Mouse (Mus musculus) olfactory bulb, adult 2 months (tissue): ENCODE results near the gene Slc9a2. TPM values are rescaled to one million over a fixed set of nuclear protein-coding genes. Genes with fewer than 3 reads are reported as not detected.

Experiments used
- H3K27ac ChIP-seq: fragments of 200-500 bp; 2 replicates; pipeline ENCODE4 v1.5.1; 2012; ENCODE audit warnings: low read depth, low read length; ENCODE audit not compliant: insufficient read depth
- H3K4me1 ChIP-seq: fragments of 200-500 bp; 2 replicates; pipeline ENCODE4 v1.6.1; 2012; ENCODE audit warnings: low read length; ENCODE audit not compliant: control insufficient read depth, insufficient read depth
- H3K4me3 ChIP-seq: fragments of 200-500 bp; 2 replicates; pipeline ENCODE4 v1.5.1; 2012; ENCODE audit warnings: mild to moderate bottlenecking, low read depth, low read length, moderate library complexity; ENCODE audit not compliant: insufficient read depth
- CTCF ChIP-seq: fragments of 200-500 bp; IDR thresholded peaks from 2 replicates; pipeline ENCODE4 v1.5.1; 2012; ENCODE audit warnings: low read depth, mild to moderate bottlenecking, low read length, moderate library complexity; ENCODE audit not compliant: insufficient read depth
- POLR2A ChIP-seq: fragments of 200-500 bp; IDR thresholded peaks from 2 replicates; pipeline ENCODE4 v1.6.1; 2012; ENCODE audit warnings: mild to moderate bottlenecking, low read depth, low read length, moderate library complexity; ENCODE audit not compliant: insufficient read depth
- WGBS: fragments of 180-500 bp; shearing (Covaris S2); methylation state at CpG from one replicate; pipeline ENCODE4 v1.1.7; 2018; 5-methylcytosine and 5-hydroxymethylcytosine counted together
- polyA plus RNA-seq: library from polyadenylated mRNA; stranded (reverse); fragments of >200 nt; gene quantifications from 2 replicates; pipeline ENCODE4 v1.2.4, GENCODE M21; 2012; ENCODE audit warnings: low replicate concordance; ENCODE audit not compliant: missing spikeins, insufficient read depth, insufficient read length

Slc9a2 gene
- polyA plus RNA-seq, 1 experiment = not detected

DNA sequence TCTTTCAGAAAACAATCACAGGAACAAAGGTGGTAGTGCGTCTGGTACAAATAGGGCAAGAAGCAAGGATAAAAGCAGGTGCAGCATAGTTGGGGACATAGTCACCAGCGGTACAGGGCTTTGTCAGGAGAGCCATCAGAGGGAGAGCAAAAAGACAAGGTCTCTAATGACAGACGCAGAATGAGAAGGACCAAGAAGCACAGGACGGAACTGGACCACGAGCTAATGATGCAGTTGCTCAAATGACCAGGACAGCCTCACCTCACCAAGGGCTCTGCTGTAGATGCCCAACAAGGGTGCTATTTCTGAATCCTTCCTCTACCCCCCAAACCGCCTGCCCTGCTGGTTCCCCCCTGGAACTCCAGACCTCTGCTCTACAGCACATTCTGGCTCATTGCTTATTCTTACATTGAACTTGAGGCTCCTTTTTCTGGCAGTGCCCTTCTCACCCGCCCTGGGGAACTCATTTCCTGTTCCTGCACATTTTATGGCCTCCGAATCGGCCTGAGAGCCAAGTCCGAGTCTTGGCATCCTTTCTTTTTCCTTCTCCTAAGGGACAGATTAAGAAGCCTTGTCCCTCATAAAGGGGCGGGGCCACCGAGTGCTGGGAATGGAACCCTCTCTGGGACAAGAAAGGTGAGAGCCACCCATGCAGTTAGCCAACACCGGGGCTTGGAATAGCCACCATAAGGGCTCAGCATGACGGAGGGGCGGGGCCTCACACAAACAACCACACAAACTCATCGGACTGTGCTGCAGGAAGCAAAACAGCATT is 134.9 kb downstream of the Slc9a2 start:
- TF ChIP-seq POLR2A (no peak), CTCF (no peak)
- WGBS = 62% methylated on average over 16 of the region's 16 CpGs
- Histone ChIP-seq H3K4me3 (no peak overlapping the region), H3K27ac (no peak overlapping the region), H3K4me1 (no peaks in the 10 kb centered on the region)

Other genes starting within 250 kb of the Slc9a2 start
- not detected in 2 replicates for gene Il18r1, start 215.0 kb upstream of the Slc9a2 start, polyA plus RNA-seq
- gene Il18rap, start 165.2 kb upstream of the Slc9a2 start, polyA plus RNA-seq = not detected in 2 replicates
- gene Slc9a4, start 100.5 kb upstream of the Slc9a2 start, polyA plus RNA-seq = not detected in 2 replicates
- gene Mfsd9, start 110.1 kb downstream of the Slc9a2 start, polyA plus RNA-seq = not detected in 2 replicates
- gene Tmem182, start 125.0 kb downstream of the Slc9a2 start, polyA plus RNA-seq = not detected in 2 replicates